Mouse (Mus musculus) heart, adult 2 months (tissue): ENCODE measurements around the gene Efcab9.

Source experiments
- CTCF ChIP-seq: fragments of 200-600 bp; IDR thresholded peaks from 2 replicates; pipeline ENCODE4 v1.8.1; 2022; ENCODE audit warnings: antibody characterized with exemption, mild to moderate bottlenecking, moderate library complexity
- POLR2A ChIP-seq: fragments of 200-500 bp; IDR thresholded peaks from 2 replicates; pipeline ENCODE4 v1.6.1; 2011; ENCODE audit warnings: mild to moderate bottlenecking, low read depth, low read length, control low read depth; ENCODE audit not compliant: insufficient read depth

DNA sequence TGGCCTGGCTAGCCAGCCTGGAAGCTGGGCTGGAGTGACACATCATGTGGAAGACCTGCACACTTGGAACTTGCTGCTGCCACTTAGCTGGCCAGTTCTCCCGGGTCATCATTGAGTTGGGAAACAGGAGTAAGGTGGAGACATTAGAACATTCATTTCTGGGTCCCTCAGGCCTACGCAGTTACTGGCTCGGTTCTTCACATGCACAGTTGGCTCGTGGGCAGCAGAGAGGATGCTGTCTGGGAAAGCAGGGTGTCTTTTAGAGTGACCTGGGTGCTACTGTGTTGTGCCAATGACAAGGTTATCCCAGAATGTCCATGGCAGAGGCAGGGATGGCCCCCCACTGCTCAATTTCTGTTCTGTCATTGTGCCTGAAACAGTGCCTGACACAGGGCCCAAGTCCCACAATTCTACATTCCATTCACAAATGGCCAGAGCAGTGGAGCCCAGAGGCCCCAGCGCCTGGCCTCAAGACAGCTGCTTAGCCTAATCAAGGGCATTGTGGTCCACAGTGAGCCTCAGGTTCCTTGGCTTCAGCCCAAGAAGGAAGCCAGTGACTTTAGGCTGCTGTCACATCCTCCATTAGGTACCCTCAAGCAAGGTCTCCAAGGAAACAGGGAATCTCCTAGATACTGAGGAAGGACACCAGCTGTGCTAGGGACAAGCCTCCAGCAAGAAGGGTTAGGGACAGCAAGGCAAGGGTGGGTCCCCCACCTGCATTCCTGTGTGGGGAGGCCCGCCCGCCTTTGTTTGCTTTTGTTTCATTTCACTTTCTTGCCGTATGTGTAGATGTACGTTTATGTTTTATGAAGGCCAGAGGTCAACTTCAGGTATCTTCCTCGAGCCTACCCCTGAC is 35.3 kb upstream of the Efcab9 start:
- TF ChIP-seq POLR2A (no peak), CTCF (no peak)
